In genomic region chr11:89708526-89708925, GRCm38 (mm10) we compare ENCODE assay signal across 34 mouse cellular contexts.
"Had no signal": no experiment of that assay in that cellular context is flagged by ENCODE, and none has a peak within 500 bp of the region (broad histone marks: within the 10 kb centered on the region; RNA-seq: fewer than 3 reads in every experiment).

No protein-coding gene starts in this region.

- H3K4me1 ChIP-seq: heart, embryonic 12.5 days; heart, embryonic 15.5 days; hindbrain, embryonic 10.5 days; hindbrain, embryonic 12.5 days; hindbrain, embryonic 13.5 days; hindbrain, embryonic 15.5 days; intestine, embryonic 15.5 days; kidney, embryonic 15.5 days had no signal

- H3K27ac ChIP-seq: heart, embryonic 13.5 days; heart, embryonic 15.5 days; hindbrain, embryonic 10.5 days; hindbrain, embryonic 12.5 days; hindbrain, embryonic 13.5 days; hindbrain, embryonic 14.5 days; hindbrain, embryonic 15.5 days; hindbrain, postnatal 0 days; intestine, embryonic 15.5 days; kidney, embryonic 15.5 days; kidney, postnatal 0 days; layer of hippocampus, adult 2 months; left cerebral cortex, adult 2 months had no signal

- H3K9me3 ChIP-seq: heart, embryonic 12.5 days; heart, embryonic 13.5 days; heart, embryonic 15.5 days; hindbrain, embryonic 10.5 days; hindbrain, embryonic 12.5 days; hindbrain, embryonic 13.5 days; hindbrain, embryonic 15.5 days; intestine, embryonic 15.5 days; kidney, embryonic 15.5 days had no signal

- DNase-seq: heart, postnatal 10 days; heart, postnatal 14 days; heart, postnatal 36 days; heart, postnatal 4 days; kidney, adult 11 months; kidney, adult 18-20 months; kidney, adult 2 months; kidney, adult 8-10 months; kidney, adult 9 months; kidney, postnatal 10 days; kidney, postnatal 14 days; kidney, postnatal 25 days; kidney, postnatal 36 days; kidney, postnatal 4 days; layer of hippocampus, adult 9-11 months; layer of hippocampus, postnatal 36 days had no signal

- H3K9ac ChIP-seq: heart, embryonic 12.5 days; heart, embryonic 13.5 days; heart, embryonic 15.5 days; hindbrain, embryonic 12.5 days; hindbrain, embryonic 13.5 days; hindbrain, embryonic 14.5 days; hindbrain, embryonic 15.5 days; intestine, embryonic 15.5 days; kidney, embryonic 15.5 days had no signal

- H3K27me3 ChIP-seq: heart, embryonic 12.5 days; heart, embryonic 13.5 days; heart, embryonic 15.5 days; hindbrain, embryonic 12.5 days; hindbrain, embryonic 13.5 days; hindbrain, embryonic 15.5 days; intestine, embryonic 15.5 days; kidney, embryonic 15.5 days had no signal

- H3K4me3 ChIP-seq: heart, embryonic 12.5 days; heart, embryonic 13.5 days; heart, embryonic 15.5 days; hindbrain, embryonic 10.5 days; hindbrain, embryonic 12.5 days; hindbrain, embryonic 13.5 days; hindbrain, embryonic 15.5 days; intestine, embryonic 15.5 days; kidney, embryonic 15.5 days; layer of hippocampus, adult 2 months; left cerebral cortex, adult 2 months had no signal

- H3K4me2 ChIP-seq: heart, embryonic 12.5 days; heart, embryonic 13.5 days; heart, embryonic 15.5 days; hindbrain, embryonic 12.5 days; hindbrain, embryonic 13.5 days; hindbrain, embryonic 14.5 days; hindbrain, embryonic 15.5 days; intestine, embryonic 15.5 days; kidney, embryonic 15.5 days had no signal

- H3K36me3 ChIP-seq: heart, embryonic 12.5 days; heart, embryonic 13.5 days; heart, embryonic 15.5 days; hindbrain, embryonic 10.5 days; hindbrain, embryonic 12.5 days; hindbrain, embryonic 13.5 days; hindbrain, embryonic 15.5 days; intestine, embryonic 15.5 days; kidney, embryonic 15.5 days had no signal

- ATAC-seq: hindbrain, embryonic 16.5 days; hindbrain, postnatal 0 days; inflammation-experienced regulatory T-cells, adult 6 months; intestine, embryonic 15.5 days; intestine, embryonic 16.5 days; intestine, postnatal 0 days had no signal
